Mouse (Mus musculus): Measurements from ENCODE around the gene Cdk4. TPM values are rescaled to one million over a fixed set of nuclear protein-coding genes. Genes with fewer than 3 reads are reported as not detected.

Cdk4 gene
- polyA plus RNA-seq (2014; fragmentation: Nextera tagmentation; extraction: Ambion mirVana): 657 and 756 TPM in 2 replicates

- Histone ChIP-seq H3K36me3 (ENCODE audit: control insufficient read depth, insufficient read depth, low read length) (peaks cover 37% of the 10 kb centered on the region), H3K9ac (replicated peaks; ENCODE audit: low read depth, low read length) (peak within 1 kb of the TSS; percentile 98), H3K27ac (ENCODE audit: low read depth, low read length) (peak within 1 kb of the TSS; percentile 91), H3K4me1 (ENCODE audit: control insufficient read depth, insufficient read depth, low read length) (peaks cover 21% of the 10 kb centered on the region), H3K9me3 (ENCODE audit: control insufficient read depth, low read length) (no peaks in the 10 kb centered on the region), H3K4me2 (ENCODE audit: low read depth, low read length) (peak within 1 kb of the TSS; percentile 86), H3K4me3 (ENCODE audit: low read depth, low read length) (peak within 1 kb of the TSS; percentile 84), H3K27me3 (ENCODE audit: control insufficient read depth, insufficient read depth, low read length) (no peaks in the 10 kb centered on the region)
- WGBS: under 1% methylated on average over 45 of the region's 46 CpGs
- ATAC-seq (ENCODE audit: low read depth): peak; percentile 88
Measured at GRCm38 (mm10) chr10:127063239-127063872, at the start of gene Cdk4. Gene Cdk4 (plus strand): TSS chr10:127063534.

GRCm38 (mm10) chr10:127016488-127016887 lies 46.8 kb upstream of the Cdk4 start:
- no peak overlapping the region for H3K4me2 ChIP-seq (ENCODE audit: low read depth, low read length)
- H3K4me3 ChIP-seq (ENCODE audit: low read depth, low read length): no peak overlapping the region
- no peaks in the 10 kb centered on the region for H3K4me1 ChIP-seq (ENCODE audit: control insufficient read depth, insufficient read depth, low read length)
- WGBS: 66% methylated on average over 5 of the region's 5 CpGs
- H3K36me3 ChIP-seq (ENCODE audit: control insufficient read depth, insufficient read depth, low read length): no peaks in the 10 kb centered on the region
- H3K27ac ChIP-seq (ENCODE audit: low read depth, low read length): no peak overlapping the region
- H3K9ac ChIP-seq (replicated peaks; ENCODE audit: low read depth, low read length): no peak overlapping the region
- H3K27me3 ChIP-seq (ENCODE audit: control insufficient read depth, insufficient read depth, low read length): no peaks in the 10 kb centered on the region
- ATAC-seq (ENCODE audit: low read depth): no peak
- no peaks in the 10 kb centered on the region for H3K9me3 ChIP-seq (ENCODE audit: control insufficient read depth, low read length)

DNA sequence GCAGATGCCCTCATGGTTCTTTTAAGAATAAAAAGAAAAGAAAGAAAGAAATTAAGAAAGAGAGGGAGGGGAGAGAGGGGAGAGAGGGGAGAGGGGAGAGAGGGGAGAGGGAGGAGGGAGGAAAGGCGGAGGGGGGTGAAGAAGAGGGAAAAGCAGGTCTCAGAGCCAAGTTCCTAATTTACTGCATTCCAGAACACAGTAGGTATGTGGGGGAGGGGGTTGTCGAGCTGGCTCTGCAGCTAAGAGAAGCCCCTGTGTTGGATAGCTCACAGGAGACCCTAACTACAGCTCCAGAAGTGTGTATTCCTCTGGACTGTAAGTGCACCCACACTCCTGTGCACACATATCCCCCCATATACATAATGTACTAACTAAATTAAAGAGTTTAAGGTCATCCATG lies 46.3 kb upstream of the Cdk4 start:
- Histone ChIP-seq H3K27ac (ENCODE audit: low read depth, low read length) (no peak overlapping the region), H3K4me1 (ENCODE audit: control insufficient read depth, insufficient read depth, low read length) (no peaks in the 10 kb centered on the region), H3K9me3 (ENCODE audit: control insufficient read depth, low read length) (no peaks in the 10 kb centered on the region), H3K4me3 (ENCODE audit: low read depth, low read length) (no peak overlapping the region), H3K9ac (replicated peaks; ENCODE audit: low read depth, low read length) (no peak overlapping the region), H3K27me3 (ENCODE audit: control insufficient read depth, insufficient read depth, low read length) (no peaks in the 10 kb centered on the region), H3K4me2 (ENCODE audit: low read depth, low read length) (no peak overlapping the region), H3K36me3 (ENCODE audit: control insufficient read depth, insufficient read depth, low read length) (peaks cover 5% of the 10 kb centered on the region; the same call in 1 of the 2 replicates)
- WGBS: 16% methylated on average over 2 of the region's 2 CpGs
- no peak for ATAC-seq (ENCODE audit: low read depth)

- ATAC-seq (ENCODE audit: low read depth): no peak
- H3K4me3 ChIP-seq (ENCODE audit: low read depth, low read length): no peak overlapping the region
- H3K9me3 ChIP-seq (ENCODE audit: control insufficient read depth, low read length): no peaks in the 10 kb centered on the region
- no peak overlapping the region for H3K4me2 ChIP-seq (ENCODE audit: low read depth, low read length)
- H3K9ac ChIP-seq (replicated peaks; ENCODE audit: low read depth, low read length): no peak overlapping the region
- no peaks in the 10 kb centered on the region for H3K4me1 ChIP-seq (ENCODE audit: control insufficient read depth, insufficient read depth, low read length)
- H3K27me3 ChIP-seq (ENCODE audit: control insufficient read depth, insufficient read depth, low read length): no peaks in the 10 kb centered on the region
- 69% methylated on average over 16 of the region's 16 CpGs for WGBS
- H3K27ac ChIP-seq (ENCODE audit: low read depth, low read length): no peak overlapping the region
- peaks cover 16% of the 10 kb centered on the region; the same call in 1 of the 2 replicates for H3K36me3 ChIP-seq (ENCODE audit: control insufficient read depth, insufficient read depth, low read length)
Measured at GRCm38 (mm10) chr10:127018422-127018821, 44.9 kb upstream of the Cdk4 start.

DNA sequence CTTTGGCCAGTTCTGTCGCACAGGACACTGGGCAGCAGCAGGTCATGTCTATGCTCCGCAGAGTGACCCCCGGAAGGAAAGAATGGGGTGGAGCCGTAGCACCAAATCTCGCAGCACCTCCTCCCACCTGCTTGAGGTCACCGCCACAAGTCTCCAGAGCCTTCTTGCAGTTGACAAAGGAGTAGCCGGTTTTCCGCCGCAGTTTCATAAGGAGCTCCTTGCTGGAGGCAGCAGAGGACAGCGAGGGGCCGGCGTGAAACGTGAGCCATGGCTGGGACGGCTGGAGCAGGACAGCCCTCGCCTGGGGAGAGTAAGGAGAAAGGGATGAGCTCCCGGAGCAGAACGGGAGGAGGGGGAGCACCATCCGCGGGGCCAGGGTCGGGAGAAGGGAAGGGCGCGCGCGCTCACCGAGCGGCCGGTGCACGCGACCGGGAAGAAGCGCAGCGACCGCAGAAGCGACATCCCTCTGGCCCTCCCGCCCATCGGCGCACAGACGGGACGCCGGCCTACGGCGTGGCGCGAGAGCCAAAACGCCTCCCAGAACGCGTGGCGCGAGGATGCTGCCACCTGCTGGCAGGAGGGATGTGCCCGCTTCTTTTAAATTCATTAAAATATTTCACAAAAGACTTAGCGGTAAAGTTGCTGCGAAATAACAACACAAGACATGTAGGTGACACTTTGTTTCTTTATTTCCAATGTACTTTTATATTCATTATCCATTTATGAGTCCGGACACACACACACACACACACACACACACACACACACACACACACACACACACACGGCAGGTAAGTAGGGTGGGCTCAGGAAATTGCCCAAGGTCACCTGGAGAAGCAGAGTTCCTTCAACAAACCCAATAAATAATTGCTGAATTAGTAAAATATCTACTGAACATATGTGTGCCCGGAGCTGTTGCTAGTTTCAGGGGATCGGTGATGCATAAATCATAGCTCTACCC lies 32.7 kb upstream of the Cdk4 start, which contains the start of gene Tsfm:
Gene Tsfm, minus strand, starts transcription at position 505 of the 961 bp plus-strand sequence.
- peak within 1 kb of the TSS; percentile 82 for H3K9ac ChIP-seq (replicated peaks; ENCODE audit: low read depth, low read length)
- no peaks in the 10 kb centered on the region for H3K27me3 ChIP-seq (ENCODE audit: control insufficient read depth, insufficient read depth, low read length)
- peak within 1 kb of the TSS; percentile 79 for H3K4me2 ChIP-seq (ENCODE audit: low read depth, low read length)
- peaks cover 20% of the 10 kb centered on the region for H3K36me3 ChIP-seq (ENCODE audit: control insufficient read depth, insufficient read depth, low read length)
- peak within 1 kb of the TSS; percentile 86 for H3K4me3 ChIP-seq (ENCODE audit: low read depth, low read length)
- peaks cover 8% of the 10 kb centered on the region; the same call in 1 of the 2 replicates for H3K4me1 ChIP-seq (ENCODE audit: control insufficient read depth, insufficient read depth, low read length)
- no peaks in the 10 kb centered on the region for H3K9me3 ChIP-seq (ENCODE audit: control insufficient read depth, low read length)
- 5% methylated on average over 49 of the region's 56 CpGs for WGBS
- ATAC-seq (ENCODE audit: low read depth): peak; percentile 91
- H3K27ac ChIP-seq (ENCODE audit: low read depth, low read length): peak within 1 kb of the TSS; percentile 67; the same call in 1 of the 2 replicates

GRCm38 (mm10) chr10:127033301-127033741 lies 30.0 kb upstream of the Cdk4 start:
- H3K9me3 ChIP-seq (ENCODE audit: control insufficient read depth, low read length): no peaks in the 10 kb centered on the region
- H3K4me1 ChIP-seq (ENCODE audit: control insufficient read depth, insufficient read depth, low read length): peaks cover 8% of the 10 kb centered on the region; the same call in 1 of the 2 replicates
- 85% methylated on average over 7 of the region's 8 CpGs for WGBS
- ATAC-seq (ENCODE audit: low read depth): no peak
- H3K27me3 ChIP-seq (ENCODE audit: control insufficient read depth, insufficient read depth, low read length): no peaks in the 10 kb centered on the region
- H3K4me2 ChIP-seq (ENCODE audit: low read depth, low read length): no peak overlapping the region
- H3K9ac ChIP-seq (replicated peaks; ENCODE audit: low read depth, low read length): no peak overlapping the region
- peaks cover 1% of the 10 kb centered on the region; the same call in 1 of the 2 replicates for H3K36me3 ChIP-seq (ENCODE audit: control insufficient read depth, insufficient read depth, low read length)
- H3K27ac ChIP-seq (ENCODE audit: low read depth, low read length): no peak overlapping the region
- H3K4me3 ChIP-seq (ENCODE audit: low read depth, low read length): no peak overlapping the region

GRCm38 (mm10) chr10:127036273-127036672 lies 27.1 kb upstream of the Cdk4 start:
- Histone ChIP-seq H3K4me3 (ENCODE audit: low read depth, low read length) (no peak overlapping the region), H3K27me3 (ENCODE audit: control insufficient read depth, insufficient read depth, low read length) (peaks cover 4% of the 10 kb centered on the region; the same call in 1 of the 2 replicates), H3K27ac (ENCODE audit: low read depth, low read length) (no peak overlapping the region), H3K9ac (replicated peaks; ENCODE audit: low read depth, low read length) (no peak overlapping the region), H3K9me3 (ENCODE audit: control insufficient read depth, low read length) (no peaks in the 10 kb centered on the region), H3K4me1 (ENCODE audit: control insufficient read depth, insufficient read depth, low read length) (peaks cover 3% of the 10 kb centered on the region; the same call in 1 of the 2 replicates), H3K4me2 (ENCODE audit: low read depth, low read length) (no peak overlapping the region), H3K36me3 (ENCODE audit: control insufficient read depth, insufficient read depth, low read length) (no peaks in the 10 kb centered on the region)
- 86% methylated on average over 12 of the region's 12 CpGs for WGBS
- ATAC-seq (ENCODE audit: low read depth): no peak

DNA sequence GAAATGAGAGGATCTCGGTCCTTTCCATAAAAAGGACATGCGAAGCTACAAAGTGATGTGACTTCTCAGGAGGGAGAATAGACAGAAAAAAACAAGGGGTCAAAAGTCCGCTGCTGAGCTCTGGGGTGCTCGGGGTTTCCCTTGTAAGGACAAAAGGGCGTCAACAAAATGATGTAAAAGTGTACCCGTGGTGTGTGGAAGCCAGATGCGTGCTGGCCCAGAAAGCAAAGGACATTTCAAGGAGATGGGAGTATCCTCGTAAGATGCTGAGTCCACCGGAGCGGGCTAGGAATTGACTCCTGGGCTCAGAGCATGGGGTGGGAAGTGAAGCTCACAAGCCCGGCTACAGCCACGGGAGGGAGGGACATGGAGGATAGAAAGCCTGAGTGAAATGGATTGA lies 25.7 kb upstream of the Cdk4 start:
- Histone ChIP-seq H3K9me3 (ENCODE audit: control insufficient read depth, low read length) (no peaks in the 10 kb centered on the region), H3K4me1 (ENCODE audit: control insufficient read depth, insufficient read depth, low read length) (peaks cover 9% of the 10 kb centered on the region; the same call in 1 of the 2 replicates), H3K36me3 (ENCODE audit: control insufficient read depth, insufficient read depth, low read length) (no peaks in the 10 kb centered on the region), H3K27ac (ENCODE audit: low read depth, low read length) (no peak overlapping the region), H3K27me3 (ENCODE audit: control insufficient read depth, insufficient read depth, low read length) (peaks cover 4% of the 10 kb centered on the region; the same call in 1 of the 2 replicates), H3K4me2 (ENCODE audit: low read depth, low read length) (no peak overlapping the region), H3K4me3 (ENCODE audit: low read depth, low read length) (no peak overlapping the region), H3K9ac (replicated peaks; ENCODE audit: low read depth, low read length) (no peak overlapping the region)
- 67% methylated on average over 12 of the region's 12 CpGs for WGBS
- no peak for ATAC-seq (ENCODE audit: low read depth)

Measured in neural tube, embryonic 14.5 days (tissue).